Mouse (Mus musculus): ENCODE measurements around the gene Tab1.

Tab1 gene

GRCm38 (mm10) chr15:80132993-80133586 lies at the start of gene Tab1:
Gene Tab1 (plus strand): TSS chr15:80133127.
- DNase-seq, result peak; percentile 89

- DNase-seq, result peak; percentile 98
Measured at GRCm38 (mm10) chr15:80083276-80083731, 49.6 kb upstream of the Tab1 start.

- DNase-seq, result no peak
Measured at GRCm38 (mm10) chr15:80083740-80084139, 49.2 kb upstream of the Tab1 start.

- DNase-seq, result no peak
Measured at GRCm38 (mm10) chr15:80087406-80088012, 45.4 kb upstream of the Tab1 start.

GRCm38 (mm10) chr15:80088637-80089036 lies 44.3 kb upstream of the Tab1 start:
- DNase-seq, result peak; percentile 91

GRCm38 (mm10) chr15:80090155-80090554 lies 42.8 kb upstream of the Tab1 start:
- DNase-seq, result no peak

- no peak for DNase-seq
Measured at GRCm38 (mm10) chr15:80090741-80091120, 42.2 kb upstream of the Tab1 start.

- DNase-seq, result peak; percentile 86
Measured at GRCm38 (mm10) chr15:80091121-80091955, 41.6 kb upstream of the Tab1 start, which contains the start of the genes Syngr1 and Rpl3. Gene Syngr1 (plus strand): TSS chr15:80091334. Gene Rpl3 (minus strand): TSS chr15:80091868.

- DNase-seq, result peak; percentile 63
Measured at GRCm38 (mm10) chr15:80092041-80092441, 40.9 kb upstream of the Tab1 start.

- DNase-seq, result peak; percentile 80
Measured at GRCm38 (mm10) chr15:80092599-80092998, 40.3 kb upstream of the Tab1 start.

- peak; percentile 85 for DNase-seq
Measured at GRCm38 (mm10) chr15:80094201-80094600, 38.7 kb upstream of the Tab1 start.

- DNase-seq, result no peak
Measured at GRCm38 (mm10) chr15:80095596-80095995, 37.3 kb upstream of the Tab1 start.

- no peak for DNase-seq
Measured at GRCm38 (mm10) chr15:80096406-80096805, 36.5 kb upstream of the Tab1 start.

GRCm38 (mm10) chr15:80096946-80097881 lies 35.7 kb upstream of the Tab1 start:
- no peak for DNase-seq

GRCm38 (mm10) chr15:80097999-80098461 lies 34.9 kb upstream of the Tab1 start:
- no peak for DNase-seq

- no peak for DNase-seq
Measured at GRCm38 (mm10) chr15:80098809-80099208, 34.1 kb upstream of the Tab1 start.

- DNase-seq, result no peak
Measured at GRCm38 (mm10) chr15:80099477-80099876, 33.5 kb upstream of the Tab1 start.

- DNase-seq, result no peak
Measured at GRCm38 (mm10) chr15:80100196-80100595, 32.7 kb upstream of the Tab1 start.

GRCm38 (mm10) chr15:80100871-80101270 lies 32.1 kb upstream of the Tab1 start:
- peak; percentile 64 for DNase-seq

- DNase-seq, result peak; percentile 51
Measured at GRCm38 (mm10) chr15:80101503-80101902, 31.4 kb upstream of the Tab1 start.

GRCm38 (mm10) chr15:80102495-80102894 lies 30.4 kb upstream of the Tab1 start:
- DNase-seq, result no peak
